Mouse (Mus musculus) olfactory bulb, adult 2 months (tissue): ENCODE results near the gene Ryk.

Source experiments
- CTCF ChIP-seq: fragments of 200-500 bp; IDR thresholded peaks from 2 replicates; pipeline ENCODE4 v1.5.1; 2012; ENCODE audit warnings: low read depth, mild to moderate bottlenecking, low read length, moderate library complexity; ENCODE audit not compliant: insufficient read depth
- POLR2A ChIP-seq: fragments of 200-500 bp; IDR thresholded peaks from 2 replicates; pipeline ENCODE4 v1.6.1; 2012; ENCODE audit warnings: mild to moderate bottlenecking, low read depth, low read length, moderate library complexity; ENCODE audit not compliant: insufficient read depth

GRCm38 (mm10) chr9:102845851-102846250, 11.1 kb downstream of the Ryk start:
- TF ChIP-seq CTCF (no peak), POLR2A (no peak)
